Mouse (Mus musculus): ENCODE data around the gene Arhgef15. TPM values are rescaled to one million over a fixed set of nuclear protein-coding genes. Genes with fewer than 3 reads are reported as not detected.
A peak's percentile ranks its signal among the peaks of the same experiment; 100 is the strongest.
"Not testable (repeated sequence)": the region's sequence is repeated elsewhere in the genome, so short reads cannot be mapped to it uniquely, and the experiment has no call there.

Gene Arhgef15
- polyA plus RNA-seq, 1 experiment from 2014 or later, result 23.9 TPM

GRCm38 (mm10) chr11:68942731-68943130 lies 14.5 kb downstream of the Arhgef15 start:
- DNase-seq, result no peak
- no peak overlapping the region for H3K4me3 ChIP-seq (ENCODE audit: low read depth, low read length)
- no peak for ATAC-seq (ENCODE audit: insufficient read depth)
- no peak overlapping the region for H3K27ac ChIP-seq (ENCODE audit: low read depth)
- peaks cover 8% of the 10 kb centered on the region; the same call in 1 of the 2 replicates for H3K27me3 ChIP-seq (ENCODE audit: insufficient read depth, low read length)
- no peaks in the 10 kb centered on the region for H3K9me3 ChIP-seq (ENCODE audit: low read depth, low read length)
- WGBS, result 79% methylated on average over 8 of the region's 8 CpGs
- H3K4me2 ChIP-seq, result no peak overlapping the region
- no peaks in the 10 kb centered on the region for H3K4me1 ChIP-seq (ENCODE audit: insufficient read depth)
- H3K9ac ChIP-seq, result no peak overlapping the region
- TF ChIP-seq CTCF (IDR thresholded peaks at IDR 0.05; ENCODE audit: low read depth), result no peak
- H3K36me3 ChIP-seq (ENCODE audit: insufficient read depth), result no peaks in the 10 kb centered on the region

GRCm38 (mm10) chr11:68940516-68940915 lies 16.8 kb downstream of the Arhgef15 start:
- Histone ChIP-seq H3K9ac (peak overlapping the region; percentile 49), H3K4me3 (ENCODE audit: low read depth, low read length) (peak overlapping the region; percentile 38), H3K4me1 (ENCODE audit: insufficient read depth) (no peaks in the 10 kb centered on the region), H3K4me2 (peak overlapping the region; percentile 58), H3K27ac (ENCODE audit: low read depth) (no peak overlapping the region), H3K9me3 (ENCODE audit: low read depth, low read length) (no peaks in the 10 kb centered on the region), H3K36me3 (ENCODE audit: insufficient read depth) (no peaks in the 10 kb centered on the region), H3K27me3 (ENCODE audit: insufficient read depth, low read length) (no peaks in the 10 kb centered on the region)
- ATAC-seq (ENCODE audit: insufficient read depth) (no peak), DNase-seq (no peak)
- TF ChIP-seq CTCF (IDR thresholded peaks at IDR 0.05; ENCODE audit: low read depth), result no peak
- 44% methylated on average over 4 of the region's 4 CpGs for WGBS

- H3K9ac ChIP-seq, result peak overlapping the region; percentile 49
- no peaks in the 10 kb centered on the region for H3K27me3 ChIP-seq (ENCODE audit: insufficient read depth, low read length)
- H3K4me1 ChIP-seq (ENCODE audit: insufficient read depth), result no peaks in the 10 kb centered on the region
- TF ChIP-seq CTCF (IDR thresholded peaks at IDR 0.05; ENCODE audit: low read depth), result no peak
- ATAC-seq (ENCODE audit: insufficient read depth) (peak; percentile 99), DNase-seq (peak; percentile 95)
- H3K36me3 ChIP-seq (ENCODE audit: insufficient read depth), result no peaks in the 10 kb centered on the region
- H3K27ac ChIP-seq (ENCODE audit: low read depth), result no peak overlapping the region
- WGBS, result 3% methylated on average over 16 of the region's 16 CpGs
- peak overlapping the region; percentile 38 for H3K4me3 ChIP-seq (ENCODE audit: low read depth, low read length)
- H3K9me3 ChIP-seq (ENCODE audit: low read depth, low read length), result no peaks in the 10 kb centered on the region
- peak overlapping the region; percentile 58 for H3K4me2 ChIP-seq
These were observed 17.6 kb downstream of the Arhgef15 start for GRCm38 (mm10) chr11:68939451-68940304.

- H3K4me2 ChIP-seq; H3K27ac ChIP-seq (ENCODE audit: low read depth); H3K27me3 ChIP-seq (ENCODE audit: insufficient read depth, low read length); H3K9ac ChIP-seq; H3K36me3 ChIP-seq (ENCODE audit: insufficient read depth); H3K9me3 ChIP-seq (ENCODE audit: low read depth, low read length); DNase-seq; ATAC-seq (ENCODE audit: insufficient read depth); H3K4me3 ChIP-seq (ENCODE audit: low read depth, low read length); H3K4me1 ChIP-seq (ENCODE audit: insufficient read depth): not testable (repeated sequence)
- WGBS, result 81% methylated on average over 4 of the region's 4 CpGs
These were observed 20.3 kb downstream of the Arhgef15 start for GRCm38 (mm10) chr11:68936951-68937350.

GRCm38 (mm10) chr11:68933885-68934507 lies 23.3 kb downstream of the Arhgef15 start:
- 63% methylated on average over 5 of the region's 5 CpGs for whole genome bisulfite sequencing
- Histone ChIP-seq H3K4me3 (ENCODE audit: low read depth, low read length) (no peak overlapping the region), H3K9me3 (ENCODE audit: low read depth, low read length) (no peaks in the 10 kb centered on the region), H3K27ac (ENCODE audit: low read depth) (no peak overlapping the region), H3K9ac (no peak overlapping the region), H3K4me2 (no peak overlapping the region), H3K36me3 (ENCODE audit: insufficient read depth) (no peaks in the 10 kb centered on the region), H3K4me1 (ENCODE audit: insufficient read depth) (no peaks in the 10 kb centered on the region), H3K27me3 (ENCODE audit: insufficient read depth, low read length) (no peaks in the 10 kb centered on the region)
- no peak for TF ChIP-seq CTCF (IDR thresholded peaks at IDR 0.05; ENCODE audit: low read depth)
- no peak for DNase-seq
- ATAC-seq (ENCODE audit: insufficient read depth), result no peak

- no peak for TF ChIP-seq CTCF (IDR thresholded peaks at IDR 0.05; ENCODE audit: low read depth)
- no peaks in the 10 kb centered on the region for H3K36me3 ChIP-seq (ENCODE audit: insufficient read depth)
- H3K27me3 ChIP-seq (ENCODE audit: insufficient read depth, low read length), result no peaks in the 10 kb centered on the region
- no peak overlapping the region for H3K27ac ChIP-seq (ENCODE audit: low read depth)
- no peak for ATAC-seq (ENCODE audit: insufficient read depth)
- DNase-seq, result peak; percentile 58
- H3K4me3 ChIP-seq (ENCODE audit: low read depth, low read length), result no peak overlapping the region
- WGBS, result 19% methylated on average over 6 of the region's 6 CpGs
- H3K9ac ChIP-seq, result no peak overlapping the region
- H3K4me1 ChIP-seq (ENCODE audit: insufficient read depth), result no peaks in the 10 kb centered on the region
- H3K9me3 ChIP-seq (ENCODE audit: low read depth, low read length), result no peaks in the 10 kb centered on the region
- H3K4me2 ChIP-seq, result no peak overlapping the region
These were observed 27.3 kb downstream of the Arhgef15 start for GRCm38 (mm10) chr11:68929947-68930346.

GRCm38 (mm10) chr11:68926981-68927380 lies 30.3 kb downstream of the Arhgef15 start, which contains the start of gene Odf4:
TSS of gene Odf4 (minus strand) at chr11:68927081.
- Histone ChIP-seq H3K9ac (no peak within 1 kb of the TSS), H3K27ac (ENCODE audit: low read depth) (no peak within 1 kb of the TSS), H3K4me3 (ENCODE audit: low read depth, low read length) (no peak within 1 kb of the TSS), H3K9me3 (ENCODE audit: low read depth, low read length) (no peaks in the 10 kb centered on the region), H3K36me3 (ENCODE audit: insufficient read depth) (no peaks in the 10 kb centered on the region), H3K27me3 (ENCODE audit: insufficient read depth, low read length) (no peaks in the 10 kb centered on the region), H3K4me1 (ENCODE audit: insufficient read depth) (no peaks in the 10 kb centered on the region), H3K4me2 (no peak within 1 kb of the TSS)
- DNase-seq (no peak), ATAC-seq (ENCODE audit: insufficient read depth) (no peak)
- WGBS, result 78% methylated on average over 3 of the region's 3 CpGs
- TF ChIP-seq CTCF (IDR thresholded peaks at IDR 0.05; ENCODE audit: low read depth), result no peak
